In genomic region chr1:189972790-189973406, GRCm38 (mm10) we compare ENCODE assay signal across 9 mouse cellular contexts. TPM values are rescaled to one million over a fixed set of nuclear protein-coding genes. Genes with fewer than 3 reads are reported as not detected.
A peak's percentile ranks its signal among the peaks of the same experiment; 100 is the strongest.
DNase-seq lines count a peak whose midpoint lies in the region; ATAC-seq and TF ChIP-seq lines count a peak whose summit lies in the region.
"Had no signal": no experiment of that assay in that cellular context is flagged by ENCODE, and none has a peak within 500 bp of the region (broad histone marks: within the 10 kb centered on the region; RNA-seq: fewer than 3 reads in every experiment).

No protein-coding gene starts in this region.

- H3K36me3 ChIP-seq in E14TG2a.4 (ENCODE audit: insufficient read depth, low read length) = no peaks in the 10 kb centered on the region
- no peaks in the 10 kb centered on the region for H3K36me3 ChIP-seq in forebrain, embryonic 13.5 days (ENCODE audit: poor library complexity, severe bottlenecking)
- no peaks in the 10 kb centered on the region for H3K36me3 ChIP-seq in liver, embryonic 16.5 days (ENCODE audit: control insufficient read depth, insufficient read depth)
- H3K36me3 ChIP-seq in neural tube, embryonic 14.5 days (ENCODE audit: control insufficient read depth, insufficient read depth, low read length) = no peaks in the 10 kb centered on the region
- H3K36me3 ChIP-seq in testis, adult 2 months (ENCODE audit: control insufficient read depth, insufficient read depth, low read length) = no peaks in the 10 kb centered on the region

- intact Hi-C loops in heart, postnatal 10 days (cut with DNase I) = loop anchor here (1.0 to 2.0 kb wide), 3 partner anchors 35 to 272 kb away; no protein-coding TSS in a partner anchor

- H3K27ac ChIP-seq in forebrain, embryonic 13.5 days = no peak overlapping the region
- no peak overlapping the region for H3K27ac ChIP-seq in liver, embryonic 16.5 days (ENCODE audit: low read length)
- H3K27ac ChIP-seq in neural tube, embryonic 14.5 days (ENCODE audit: low read depth, low read length) = no peak overlapping the region
- no peak overlapping the region for H3K27ac ChIP-seq in testis, adult 2 months (ENCODE audit: control insufficient read depth, insufficient read depth, low read depth, low read length)
- H3K27ac ChIP-seq: macrophage had no signal

- no peak for TF ChIP-seq POLR2A in testis, adult 2 months (IDR thresholded peaks at IDR 0.05; ENCODE audit: control insufficient read depth, low read depth, low read length)

- H3K9ac ChIP-seq in forebrain, embryonic 13.5 days = no peak overlapping the region; the same call in 1 of the 2 replicates
- H3K9ac ChIP-seq in liver, embryonic 16.5 days (ENCODE audit: low read depth, low read length) = no peak overlapping the region
- no peak overlapping the region for H3K9ac ChIP-seq in neural tube, embryonic 14.5 days (replicated peaks; ENCODE audit: low read depth, low read length)

- ATAC-seq in cerebellum, adult (ENCODE audit: insufficient number of reproducible peaks, low FRiP score, low TSS enrichment) = peak; percentile 79
- peak; percentile 88 for ATAC-seq in forebrain, embryonic 13.5 days
- ATAC-seq in liver, embryonic 16.5 days (ENCODE audit: low read depth) = peak; percentile 39; the same call in 1 of the 2 replicates
- ATAC-seq in neural tube, embryonic 14.5 days (ENCODE audit: low read depth) = peak; percentile 82

- H3K4me3 ChIP-seq in E14TG2a.4 (replicated peaks; ENCODE audit: low read length) = no peak overlapping the region
- no peak overlapping the region for H3K4me3 ChIP-seq in forebrain, embryonic 13.5 days
- no peak overlapping the region for H3K4me3 ChIP-seq in liver, embryonic 16.5 days (ENCODE audit: low read depth, low read length)
- no peak overlapping the region for H3K4me3 ChIP-seq in neural tube, embryonic 14.5 days (ENCODE audit: low read depth, low read length)
- H3K4me3 ChIP-seq in testis, adult 2 months (ENCODE audit: control insufficient read depth, low read depth, low read length) = no peak overlapping the region

- peak; percentile 83 to 90 for DNase-seq in heart, postnatal 10 days
- DNase-seq in kidney, postnatal 4 days = peak; percentile 95 to 96

- peak; percentile 85 for TF ChIP-seq CTCF in E14TG2a.4 (conservative IDR thresholded peaks at IDR 0.05; ENCODE audit: low read length)
- peak; percentile 77; the same call in 1 of the 2 replicates for TF ChIP-seq CTCF in testis, adult 2 months (IDR thresholded peaks at IDR 0.05; ENCODE audit: control insufficient read depth, insufficient read depth, insufficient replicate concordance, low read depth, low read length)

- 18% methylated on average over 13 of the region's 13 CpGs for WGBS in forebrain, embryonic 13.5 days
- 11% methylated on average over 13 of the region's 13 CpGs for WGBS in liver, embryonic 16.5 days (ENCODE audit: insufficient replicate concordance)
- 17% methylated on average over 13 of the region's 13 CpGs for WGBS in neural tube, embryonic 14.5 days

- peaks cover 3% of the 10 kb centered on the region for H3K4me1 ChIP-seq in E14TG2a.4 (replicated peaks; ENCODE audit: low read depth, low read length)
- 0 out of 2 replicates have a peak, but pooled peaks cover 4% of the 10 kb centered on the region for H3K4me1 ChIP-seq in forebrain, embryonic 13.5 days
- no peaks in the 10 kb centered on the region for H3K4me1 ChIP-seq in liver, embryonic 16.5 days (ENCODE audit: control insufficient read depth, low read depth, low read length)
- H3K4me1 ChIP-seq in neural tube, embryonic 14.5 days (ENCODE audit: control insufficient read depth, insufficient read depth, low read length) = no peaks in the 10 kb centered on the region
- H3K4me1 ChIP-seq in testis, adult 2 months (ENCODE audit: control insufficient read depth, insufficient read depth, low read length) = no peaks in the 10 kb centered on the region

- H3K4me2 ChIP-seq in forebrain, embryonic 13.5 days = peak overlapping the region; percentile 40
- no peak overlapping the region for H3K4me2 ChIP-seq in liver, embryonic 16.5 days (ENCODE audit: low read depth, low read length)
- peak overlapping the region; percentile 17; the same call in 1 of the 2 replicates for H3K4me2 ChIP-seq in neural tube, embryonic 14.5 days (ENCODE audit: low read depth, low read length)

- peaks cover 2% of the 10 kb centered on the region; the same call in 1 of the 2 replicates for H3K27me3 ChIP-seq in E14TG2a.4 (ENCODE audit: insufficient read depth, low read length)
- 0 out of 2 replicates have a peak, but pooled peaks cover 10% of the 10 kb centered on the region for H3K27me3 ChIP-seq in forebrain, embryonic 13.5 days
- H3K27me3 ChIP-seq in liver, embryonic 16.5 days (ENCODE audit: control insufficient read depth, insufficient read depth, low read depth, low read length) = no peaks in the 10 kb centered on the region
- H3K27me3 ChIP-seq in neural tube, embryonic 14.5 days (ENCODE audit: control insufficient read depth, insufficient read depth, low read length) = no peaks in the 10 kb centered on the region
- no peaks in the 10 kb centered on the region for H3K27me3 ChIP-seq in testis, adult 2 months (ENCODE audit: control insufficient read depth, insufficient read depth, low read length)

- no peaks in the 10 kb centered on the region for H3K9me3 ChIP-seq in E14TG2a.4 (ENCODE audit: low read length)
- no peaks in the 10 kb centered on the region for H3K9me3 ChIP-seq in forebrain, embryonic 13.5 days (replicated peaks)
- no peaks in the 10 kb centered on the region for H3K9me3 ChIP-seq in liver, embryonic 16.5 days (replicated peaks; ENCODE audit: control insufficient read depth, low read length)
- no peaks in the 10 kb centered on the region for H3K9me3 ChIP-seq in neural tube, embryonic 14.5 days (ENCODE audit: control insufficient read depth, low read length)

RNA-seq across cellular contexts. Expression of gene Smyd2, which starts 50.7 kb away (rescaled TPM):
- polyA plus RNA-seq in forebrain, embryonic 13.5 days (2015; fragmentation: Nextera tagmentation; extraction: Ambion mirVana) = 41.9 and 44.9 TPM in 2 replicates
- total RNA-seq in heart, postnatal 10 days (2021) = 100 to 1,000 TPM; 166 to 180 TPM
- 19.4 and 21.1 TPM in 2 replicates for polyA plus RNA-seq in liver, embryonic 16.5 days (2015; fragmentation: Nextera tagmentation; extraction: Ambion mirVana)
- 80.0 and 96.8 TPM in 2 replicates for polyA plus RNA-seq in neural tube, embryonic 14.5 days (2014; fragmentation: Nextera tagmentation; extraction: Ambion mirVana)
- polyA plus RNA-seq in testis, adult 2 months (2012; rRNA removed) = 22.1 and 23.4 TPM in 2 replicates
